Mouse (Mus musculus): Measurements from ENCODE around the gene Prnp.

DNA sequence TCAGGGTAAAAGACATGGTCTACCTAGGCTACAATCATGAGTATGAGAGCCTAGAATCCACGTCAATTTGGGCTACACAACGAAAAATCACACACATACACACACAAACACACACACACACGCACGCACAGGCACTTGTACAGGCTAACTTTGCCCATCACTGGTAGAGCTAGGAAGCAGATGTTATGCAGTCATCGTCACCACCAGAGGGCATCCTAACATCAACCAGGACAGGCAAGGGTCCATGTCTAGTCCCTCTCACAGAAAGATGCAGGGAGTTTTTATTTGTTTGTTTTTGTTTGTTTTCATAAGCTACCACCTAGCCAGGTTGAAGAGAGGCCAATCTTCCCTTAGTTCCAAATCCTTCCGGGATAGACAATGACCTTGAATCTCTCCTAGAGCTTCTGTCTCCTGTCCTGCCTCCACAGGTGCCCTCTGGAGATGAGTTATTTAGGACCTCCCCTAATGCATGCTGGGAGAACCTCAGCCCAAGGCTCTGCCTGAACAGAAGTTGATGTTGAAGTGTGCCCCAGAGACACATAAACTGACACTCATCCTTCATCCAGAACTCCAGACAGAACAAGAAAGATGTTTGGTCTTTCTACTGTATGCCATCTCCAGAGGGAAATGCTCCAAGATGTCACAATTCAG, 72.9 kb downstream of the Prnp start:
- TF ChIP-seq MEF2A (IDR thresholded peaks at IDR 0.05; ENCODE audit: extremely low read depth, insufficient replicate concordance, low read depth, low read length, poor library complexity, severe bottlenecking) (no peak), MAX (IDR thresholded peaks at IDR 0.05; ENCODE audit: low read length) (no peak), USF1 (IDR thresholded peaks at IDR 0.05; ENCODE audit: low read depth, low read length) (no peak), CTCF (IDR thresholded peaks at IDR 0.05 in 2 of 3, conservative IDR thresholded peaks at IDR 0.05 in 1 of 3; ENCODE audit: control insufficient read depth in 1 of 3, insufficient read depth in 1 of 3, low read depth in 2 of 3, low read length in 3 of 3, poor library complexity in 1 of 3, severe bottlenecking in 1 of 3) (peak; percentile 84 to 96 (median 86)), ZMIZ1 (IDR thresholded peaks at IDR 0.05; ENCODE audit: low read depth, low read length) (no peak), MYB (IDR thresholded peaks at IDR 0.05; ENCODE audit: low read depth, low read length) (no peak), POLR2A (IDR thresholded peaks at IDR 0.05; ENCODE audit: control insufficient read depth in 1 of 2, insufficient read depth in 1 of 2, low read depth in 1 of 2, low read length in 2 of 2, poor library complexity in 1 of 2) (no peak), ZC3H11A (IDR thresholded peaks at IDR 0.05; ENCODE audit: low read depth, low read length) (peak; percentile 94), ETS1 (IDR thresholded peaks at IDR 0.05; ENCODE audit: low read depth, low read length) (no peak), POLR2AphosphoS5 (IDR thresholded peaks at IDR 0.05; ENCODE audit: borderline replicate concordance, low read depth, low read length) (no peak), CHD2 (IDR thresholded peaks at IDR 0.05; ENCODE audit: low read length) (no peak), ZNF384 (IDR thresholded peaks at IDR 0.05; ENCODE audit: low read depth, low read length) (no peak)
